ENCODE assay signal across 19 mouse cellular contexts in genomic region chr6:100185524-100185923, GRCm38 (mm10).
A peak's percentile ranks its signal among the peaks of the same experiment; 100 is the strongest.
DNase-seq lines count a peak whose midpoint lies in the region; ATAC-seq and TF ChIP-seq lines count a peak whose summit lies in the region.
"Had no signal": no experiment of that assay in that cellular context is flagged by ENCODE, and none has a peak within 500 bp of the region (broad histone marks: within the 10 kb centered on the region; RNA-seq: fewer than 3 reads in every experiment).

No protein-coding gene starts in this region.

- H3K4me3 ChIP-seq in hindbrain, embryonic 10.5 days, result no peak overlapping the region
- H3K4me3 ChIP-seq in hindbrain, embryonic 14.5 days (replicated peaks; ENCODE audit: low read length), result no peak overlapping the region
- no peak overlapping the region for H3K4me3 ChIP-seq in liver, embryonic 12.5 days
- H3K4me3 ChIP-seq in liver, postnatal 0 days (ENCODE audit: low read depth, low read length), result no peak overlapping the region
- no peak overlapping the region for H3K4me3 ChIP-seq in MEL (ENCODE audit: control insufficient read depth in 1 of 2, insufficient read depth in 1 of 2, low read depth in 2 of 2, low read length in 2 of 2)
- H3K4me3 ChIP-seq: embryonic facial prominence, embryonic 12.5 days; hindbrain, embryonic 15.5 days; liver, embryonic 15.5 days; neural tube, embryonic 13.5 days had no signal

- 9% methylated on average over 1 of the region's 1 CpGs for WGBS in hindbrain, embryonic 10.5 days
- WGBS in hindbrain, embryonic 14.5 days, result 26% methylated on average over 1 of the region's 1 CpGs
- WGBS in liver, embryonic 12.5 days (ENCODE audit: insufficient replicate concordance), result 19% methylated on average over 1 of the region's 1 CpGs
- 38% methylated on average over 1 of the region's 1 CpGs for WGBS in liver, postnatal 0 days (ENCODE audit: insufficient replicate concordance)

- no peaks in the 10 kb centered on the region for H3K79me2 ChIP-seq in MEL (ENCODE audit: control insufficient read depth, insufficient read depth, low read length, poor library complexity)

- no peak for ATAC-seq in hindbrain, embryonic 14.5 days (ENCODE audit: low FRiP score)
- ATAC-seq in liver, embryonic 12.5 days, result no peak
- ATAC-seq in liver, postnatal 0 days, result no peak
- ATAC-seq: forebrain, postnatal 0 days; intestine, embryonic 16.5 days had no signal

- no peak for TF ChIP-seq CTCF in liver, postnatal 0 days (IDR thresholded peaks at IDR 0.05; ENCODE audit: low read depth)
- no peak for TF ChIP-seq CTCF in MEL (IDR thresholded peaks at IDR 0.05 in 2 of 3, conservative IDR thresholded peaks at IDR 0.05 in 1 of 3; ENCODE audit: control insufficient read depth in 1 of 3, insufficient read depth in 1 of 3, low read depth in 2 of 3, low read length in 3 of 3, poor library complexity in 1 of 3, severe bottlenecking in 1 of 3)

- TF ChIP-seq EP300 in liver, postnatal 0 days (IDR thresholded peaks at IDR 0.05; ENCODE audit: low read depth), result no peak
- TF ChIP-seq EP300 in MEL (IDR thresholded peaks at IDR 0.05; ENCODE audit: low read depth in 1 of 2, low read length in 2 of 2), result no peak

- intact Hi-C loops in gastrocnemius, postnatal 14 days (cut with DNase I; ENCODE audit: low total_unique reads), result no loop called here

- DNase-seq in hindbrain, embryonic 10.5 days (ENCODE audit: low spot score), result peak; percentile 12
- DNase-seq in hindbrain, embryonic 14.5 days (ENCODE audit: low spot score), result no peak
- DNase-seq in liver, postnatal 0 days, result no peak
- DNase-seq in MEL (ENCODE audit: low read depth, low spot score), result no peak
- peak; percentile 60 for DNase-seq in embryo, embryonic 10.5 days (ENCODE audit: low spot score)
- no peak for DNase-seq in Muller cell, postnatal 12 days (ENCODE audit: inconsistent ontology term)
- DNase-seq in gastrocnemius, postnatal 14 days, result no peak
- DNase-seq: adrenal gland, postnatal 36 days; B cell, adult 2 months; cerebellum, adult 8-10 months; forebrain, postnatal 0 days; heart, adult 11 months had no signal

- H3K27me3 ChIP-seq in hindbrain, embryonic 10.5 days (ENCODE audit: insufficient read depth, poor library complexity, severe bottlenecking), result peaks cover 96% of the 10 kb centered on the region
- no peaks in the 10 kb centered on the region for H3K27me3 ChIP-seq in hindbrain, embryonic 14.5 days (ENCODE audit: control insufficient read depth, insufficient read depth, low read length)
- peaks cover 42% of the 10 kb centered on the region for H3K27me3 ChIP-seq in liver, embryonic 12.5 days (replicated peaks)
- H3K27me3 ChIP-seq in liver, postnatal 0 days (ENCODE audit: insufficient read depth, low read length), result no peaks in the 10 kb centered on the region
- no peaks in the 10 kb centered on the region for H3K27me3 ChIP-seq in MEL (ENCODE audit: control insufficient read depth in 1 of 2, insufficient read depth in 2 of 2, low read length in 2 of 2)

- no peaks in the 10 kb centered on the region for H3K36me3 ChIP-seq in hindbrain, embryonic 10.5 days
- H3K36me3 ChIP-seq in hindbrain, embryonic 14.5 days (replicated peaks; ENCODE audit: control insufficient read depth, insufficient read depth), result no peaks in the 10 kb centered on the region
- no peaks in the 10 kb centered on the region for H3K36me3 ChIP-seq in liver, embryonic 12.5 days
- H3K36me3 ChIP-seq in liver, postnatal 0 days (replicated peaks; ENCODE audit: insufficient read depth, low read length), result no peaks in the 10 kb centered on the region
- H3K36me3 ChIP-seq in MEL (ENCODE audit: control insufficient read depth in 1 of 2, insufficient read depth in 2 of 2, low read length in 2 of 2), result peaks cover 0 to 12% of the 10 kb centered on the region in 2 experiments; a peak in 2 of 4 replicates
- H3K36me3 ChIP-seq: embryonic facial prominence, embryonic 12.5 days; hindbrain, embryonic 15.5 days; liver, embryonic 15.5 days; neural tube, embryonic 13.5 days had no signal

- H3K4me1 ChIP-seq in hindbrain, embryonic 10.5 days (replicated peaks), result peaks cover 21% of the 10 kb centered on the region
- no peaks in the 10 kb centered on the region for H3K4me1 ChIP-seq in hindbrain, embryonic 14.5 days (replicated peaks; ENCODE audit: control insufficient read depth, insufficient read depth, low read length)
- H3K4me1 ChIP-seq in liver, embryonic 12.5 days, result peaks cover 41% of the 10 kb centered on the region
- H3K4me1 ChIP-seq in liver, postnatal 0 days (ENCODE audit: insufficient read depth), result peaks cover 5% of the 10 kb centered on the region; the same call in 1 of the 2 replicates
- H3K4me1 ChIP-seq in MEL (ENCODE audit: control insufficient read depth in 1 of 2, insufficient read depth in 2 of 2, low read length in 2 of 2), result peaks cover 12 to 30% of the 10 kb centered on the region in 2 experiments
- H3K4me1 ChIP-seq: hindbrain, embryonic 15.5 days had no signal

- H3K27ac ChIP-seq in hindbrain, embryonic 10.5 days, result no peak overlapping the region; the same call in 1 of the 2 replicates
- H3K27ac ChIP-seq in hindbrain, embryonic 14.5 days, result no peak overlapping the region
- peak overlapping the region; percentile 16; the same call in 1 of the 2 replicates for H3K27ac ChIP-seq in liver, embryonic 12.5 days
- H3K27ac ChIP-seq in liver, postnatal 0 days (ENCODE audit: low read depth), result no peak overlapping the region
- no peak overlapping the region for H3K27ac ChIP-seq in MEL (ENCODE audit: control insufficient read depth, low read depth, low read length)
- H3K27ac ChIP-seq: embryonic facial prominence, embryonic 12.5 days; hindbrain, embryonic 15.5 days; liver, embryonic 15.5 days; neural tube, embryonic 13.5 days; stomach, postnatal 0 days had no signal

- no peaks in the 10 kb centered on the region for H3K9me3 ChIP-seq in hindbrain, embryonic 10.5 days
- no peaks in the 10 kb centered on the region for H3K9me3 ChIP-seq in hindbrain, embryonic 14.5 days (ENCODE audit: control insufficient read depth, low read length)
- no peaks in the 10 kb centered on the region for H3K9me3 ChIP-seq in liver, embryonic 12.5 days (replicated peaks)
- H3K9me3 ChIP-seq in liver, postnatal 0 days (ENCODE audit: low read length), result no peaks in the 10 kb centered on the region
- H3K9me3 ChIP-seq in MEL (replicated peaks; ENCODE audit: insufficient read depth, low read length), result no peaks in the 10 kb centered on the region
- H3K9me3 ChIP-seq: embryonic facial prominence, embryonic 12.5 days; hindbrain, embryonic 15.5 days; liver, embryonic 15.5 days; neural tube, embryonic 13.5 days had no signal

- H3K9ac ChIP-seq in hindbrain, embryonic 14.5 days, result no peak overlapping the region
- H3K9ac ChIP-seq in liver, embryonic 12.5 days, result no peak overlapping the region
- H3K9ac ChIP-seq in liver, postnatal 0 days (replicated peaks), result no peak overlapping the region
- no peak overlapping the region for H3K9ac ChIP-seq in MEL (ENCODE audit: control insufficient read depth, low read depth, low read length, poor library complexity, severe bottlenecking)
- H3K9ac ChIP-seq: embryonic facial prominence, embryonic 12.5 days; forebrain, postnatal 0 days; hindbrain, embryonic 15.5 days; liver, embryonic 15.5 days; neural tube, embryonic 13.5 days had no signal

- H3K4me2 ChIP-seq in hindbrain, embryonic 14.5 days (replicated peaks), result no peak overlapping the region
- H3K4me2 ChIP-seq in liver, embryonic 12.5 days, result no peak overlapping the region
- H3K4me2 ChIP-seq in liver, postnatal 0 days (ENCODE audit: low read depth, low read length), result no peak overlapping the region
- H3K4me2 ChIP-seq: embryonic facial prominence, embryonic 12.5 days; hindbrain, embryonic 15.5 days; liver, embryonic 15.5 days; neural tube, embryonic 13.5 days had no signal

- no peak for TF ChIP-seq RAD21 in MEL (IDR thresholded peaks at IDR 0.05; ENCODE audit: low read depth, low read length)

- TF ChIP-seq POLR2A in MEL (IDR thresholded peaks at IDR 0.05; ENCODE audit: control insufficient read depth in 1 of 2, insufficient read depth in 1 of 2, low read depth in 1 of 2, low read length in 2 of 2, poor library complexity in 1 of 2), result no peak

TF ChIP-seq in MEL, 35 proteins besides CTCF, POLR2A, EP300 and RAD21:
- TF ChIP-seq MXI1 (IDR thresholded peaks at IDR 0.05; ENCODE audit: low read depth, low read length), result no peak
- TF ChIP-seq ZKSCAN1 (IDR thresholded peaks at IDR 0.05; ENCODE audit: low read depth, low read length), result no peak
- TF ChIP-seq GATA1 (IDR thresholded peaks at IDR 0.05; ENCODE audit: low read depth, low read length), result peak; percentile 20; the same call in 1 of the 2 replicates
TF ChIP-seq in MEL: peak in this region for 1.

Comparison
In these comparisons a context has a peak if more than half of its experiments do, and no peak if none do; other contexts are left out.
1. DNase-seq: peak in hindbrain, embryonic 10.5 days (single experiment) and embryo, embryonic 10.5 days (single experiment); none in hindbrain, embryonic 14.5 days (single experiment), liver, postnatal 0 days (single experiment), MEL (single experiment), Muller cell, postnatal 12 days (single experiment) and gastrocnemius, postnatal 14 days (single experiment).